Mouse (Mus musculus): ENCODE measurements at regions not wholly inside any gene's neighbourhood (a gene's known extent, or its start where the extent isn't known, plus 50 kb on each side); places are given as distances from the start of the nearest gene placed in this dataset.

- DNase-seq (ENCODE audit: low spot score) (no peak), ATAC-seq (replicated peaks; ENCODE audit: low FRiP score, low TSS enrichment, low read depth) (no peak)
- Histone ChIP-seq H3K9ac (ENCODE audit: low read length) (no peak overlapping the region), H3K9me3 (ENCODE audit: control insufficient read depth, low read length) (no peaks in the 10 kb centered on the region), H3K27me3 (replicated peaks; ENCODE audit: control insufficient read depth, insufficient read depth, low read length) (no peaks in the 10 kb centered on the region), H3K4me1 (replicated peaks; ENCODE audit: control insufficient read depth, insufficient read depth, low read length) (no peaks in the 10 kb centered on the region), H3K4me3 (ENCODE audit: low read depth, low read length) (no peak overlapping the region), H3K36me3 (ENCODE audit: control insufficient read depth, insufficient read depth, low read length) (no peaks in the 10 kb centered on the region), H3K27ac (ENCODE audit: low read depth) (no peak overlapping the region), H3K4me2 (ENCODE audit: low read length) (no peak overlapping the region)
- WGBS, result 79% methylated on average over 9 of the region's 9 CpGs
These were observed 146.4 kb downstream of the Fndc1 start for GRCm38 (mm10) chr17:7680658-7681057.

GRCm38 (mm10) chr17:7679786-7680185 lies 147.3 kb downstream of the Fndc1 start:
- Histone ChIP-seq H3K9ac (ENCODE audit: low read length) (no peak overlapping the region), H3K4me3 (ENCODE audit: low read depth, low read length) (no peak overlapping the region), H3K4me2 (ENCODE audit: low read length) (no peak overlapping the region), H3K4me1 (replicated peaks; ENCODE audit: control insufficient read depth, insufficient read depth, low read length) (no peaks in the 10 kb centered on the region), H3K27ac (ENCODE audit: low read depth) (no peak overlapping the region), H3K27me3 (replicated peaks; ENCODE audit: control insufficient read depth, insufficient read depth, low read length) (no peaks in the 10 kb centered on the region), H3K36me3 (ENCODE audit: control insufficient read depth, insufficient read depth, low read length) (no peaks in the 10 kb centered on the region), H3K9me3 (ENCODE audit: control insufficient read depth, low read length) (no peaks in the 10 kb centered on the region)
- ATAC-seq (replicated peaks; ENCODE audit: low FRiP score, low TSS enrichment, low read depth), result no peak
- DNase-seq (ENCODE audit: low spot score), result no peak

- H3K36me3 ChIP-seq (ENCODE audit: control insufficient read depth, insufficient read depth, low read length), result no peaks in the 10 kb centered on the region
- H3K4me2 ChIP-seq (ENCODE audit: low read length), result no peak overlapping the region
- H3K27me3 ChIP-seq (replicated peaks; ENCODE audit: control insufficient read depth, insufficient read depth, low read length), result no peaks in the 10 kb centered on the region
- WGBS, result 68% methylated on average over 9 of the region's 9 CpGs
- H3K9ac ChIP-seq (ENCODE audit: low read length), result no peak overlapping the region
- no peak for DNase-seq (ENCODE audit: low spot score)
- no peak overlapping the region for H3K4me3 ChIP-seq (ENCODE audit: low read depth, low read length)
- no peak overlapping the region for H3K27ac ChIP-seq (ENCODE audit: low read depth)
- no peaks in the 10 kb centered on the region for H3K4me1 ChIP-seq (replicated peaks; ENCODE audit: control insufficient read depth, insufficient read depth, low read length)
- H3K9me3 ChIP-seq (ENCODE audit: control insufficient read depth, low read length), result no peaks in the 10 kb centered on the region
- ATAC-seq (replicated peaks; ENCODE audit: low FRiP score, low TSS enrichment, low read depth), result no peak
These were observed 148.2 kb downstream of the Fndc1 start for GRCm38 (mm10) chr17:7678898-7679297.

DNA sequence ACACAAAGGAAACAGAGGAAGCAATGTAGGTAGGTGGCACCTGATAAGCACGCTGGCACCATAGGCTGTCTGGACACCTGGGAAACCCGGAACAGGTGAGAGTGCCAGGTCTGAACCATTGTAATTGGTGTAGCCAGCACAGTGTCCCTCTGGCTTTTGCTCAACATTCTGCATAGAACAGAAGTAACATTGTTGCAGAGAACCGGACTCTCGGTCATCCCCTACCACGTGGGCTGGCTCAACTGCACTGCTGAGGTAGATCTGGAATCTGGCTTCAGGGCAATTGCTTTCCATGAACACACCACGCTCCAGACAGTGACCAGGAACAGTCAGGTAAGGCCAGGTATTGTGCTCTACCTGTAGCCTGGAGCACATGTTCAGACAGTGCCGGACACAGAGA lies 149.3 kb downstream of the Fndc1 start:
- ATAC-seq (replicated peaks; ENCODE audit: low FRiP score, low TSS enrichment, low read depth), result no peak
- 90% methylated on average over 7 of the region's 7 CpGs for WGBS

DNA sequence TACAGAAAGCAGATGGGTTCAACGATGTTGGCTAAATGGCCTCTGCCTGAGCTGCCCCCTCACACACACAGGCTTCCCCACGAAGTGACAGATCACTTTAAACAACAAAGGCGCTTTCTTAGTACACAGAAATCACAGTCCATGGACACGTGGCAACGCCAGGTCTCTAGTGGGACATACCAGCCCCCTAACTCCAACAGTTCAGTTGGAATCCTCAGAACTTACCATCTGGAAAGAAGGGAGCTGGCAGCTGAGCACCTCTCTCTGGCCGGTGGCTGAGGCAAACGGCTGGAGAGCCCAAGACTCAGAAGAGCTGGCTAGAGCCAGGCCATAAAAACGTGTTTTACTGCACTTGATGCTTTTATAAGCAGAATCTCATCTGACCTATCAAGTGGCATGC lies 149.8 kb downstream of the Fndc1 start:
- ATAC-seq (replicated peaks; ENCODE audit: low FRiP score, low TSS enrichment, low read depth) (no peak), DNase-seq (ENCODE audit: low spot score) (no peak)
- 62% methylated on average over 8 of the region's 8 CpGs for WGBS
- Histone ChIP-seq H3K27ac (ENCODE audit: low read depth) (no peak overlapping the region), H3K9ac (ENCODE audit: low read length) (no peak overlapping the region), H3K4me1 (replicated peaks; ENCODE audit: control insufficient read depth, insufficient read depth, low read length) (no peaks in the 10 kb centered on the region), H3K4me2 (ENCODE audit: low read length) (no peak overlapping the region), H3K4me3 (ENCODE audit: low read depth, low read length) (no peak overlapping the region), H3K27me3 (replicated peaks; ENCODE audit: control insufficient read depth, insufficient read depth, low read length) (no peaks in the 10 kb centered on the region), H3K9me3 (ENCODE audit: control insufficient read depth, low read length) (no peaks in the 10 kb centered on the region), H3K36me3 (ENCODE audit: control insufficient read depth, insufficient read depth, low read length) (no peaks in the 10 kb centered on the region)

More for the DNA sequence above, 149.3 kb downstream of the Fndc1 start:
- Histone ChIP-seq H3K27ac (ENCODE audit: low read depth) (no peak overlapping the region), H3K4me1 (replicated peaks; ENCODE audit: control insufficient read depth, insufficient read depth, low read length) (no peaks in the 10 kb centered on the region), H3K9me3 (ENCODE audit: control insufficient read depth, low read length) (no peaks in the 10 kb centered on the region), H3K4me2 (ENCODE audit: low read length) (no peak overlapping the region), H3K4me3 (ENCODE audit: low read depth, low read length) (no peak overlapping the region), H3K9ac (ENCODE audit: low read length) (no peak overlapping the region), H3K27me3 (replicated peaks; ENCODE audit: control insufficient read depth, insufficient read depth, low read length) (no peaks in the 10 kb centered on the region), H3K36me3 (ENCODE audit: control insufficient read depth, insufficient read depth, low read length) (no peaks in the 10 kb centered on the region)
- DNase-seq (ENCODE audit: low spot score), result no peak

- H3K4me3 ChIP-seq (ENCODE audit: low read depth, low read length), result no peak overlapping the region
- H3K27me3 ChIP-seq (replicated peaks; ENCODE audit: control insufficient read depth, insufficient read depth, low read length), result no peaks in the 10 kb centered on the region
- no peak overlapping the region for H3K4me2 ChIP-seq (ENCODE audit: low read length)
- no peak overlapping the region for H3K27ac ChIP-seq (ENCODE audit: low read depth)
- 84% methylated on average over 2 of the region's 2 CpGs for WGBS
- DNase-seq (ENCODE audit: low spot score) (no peak), ATAC-seq (replicated peaks; ENCODE audit: low FRiP score, low TSS enrichment, low read depth) (no peak)
- H3K4me1 ChIP-seq (replicated peaks; ENCODE audit: control insufficient read depth, insufficient read depth, low read length), result no peaks in the 10 kb centered on the region
- no peak overlapping the region for H3K9ac ChIP-seq (ENCODE audit: low read length)
- no peaks in the 10 kb centered on the region for H3K36me3 ChIP-seq (ENCODE audit: control insufficient read depth, insufficient read depth, low read length)
- H3K9me3 ChIP-seq (ENCODE audit: control insufficient read depth, low read length), result no peaks in the 10 kb centered on the region
These were observed 150.3 kb downstream of the Fndc1 start for GRCm38 (mm10) chr17:7676776-7677175.

DNA sequence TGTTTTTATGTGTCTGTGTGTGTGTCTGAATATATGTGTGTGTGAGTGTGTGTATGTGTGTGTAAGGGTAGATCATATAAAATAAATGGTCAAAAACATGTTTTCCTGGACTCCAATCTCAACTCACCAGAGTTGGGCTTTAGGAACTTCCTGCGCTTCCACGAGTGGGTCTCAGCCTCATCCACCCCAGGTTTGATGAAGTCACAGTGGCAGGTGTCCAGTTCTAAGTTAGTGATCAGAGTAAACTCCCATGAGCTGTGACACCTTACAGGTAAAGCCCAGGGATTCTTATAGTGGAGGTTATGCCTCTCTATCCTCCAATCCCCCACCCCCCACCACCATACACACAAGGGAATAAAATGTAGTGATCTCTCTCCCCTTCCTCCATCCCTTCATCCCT lies 152.6 kb downstream of the Fndc1 start:
- 89% methylated on average over 2 of the region's 2 CpGs for WGBS
- H3K4me1 ChIP-seq (replicated peaks; ENCODE audit: control insufficient read depth, insufficient read depth, low read length), result no peaks in the 10 kb centered on the region
- H3K36me3 ChIP-seq (ENCODE audit: control insufficient read depth, insufficient read depth, low read length), result no peaks in the 10 kb centered on the region
- no peak overlapping the region for H3K4me2 ChIP-seq (ENCODE audit: low read length)
- H3K9ac ChIP-seq (ENCODE audit: low read length), result no peak overlapping the region
- ATAC-seq (replicated peaks; ENCODE audit: low FRiP score, low TSS enrichment, low read depth) (no peak), DNase-seq (ENCODE audit: low spot score) (no peak)
- no peaks in the 10 kb centered on the region for H3K27me3 ChIP-seq (replicated peaks; ENCODE audit: control insufficient read depth, insufficient read depth, low read length)
- H3K9me3 ChIP-seq (ENCODE audit: control insufficient read depth, low read length), result no peaks in the 10 kb centered on the region
- no peak overlapping the region for H3K4me3 ChIP-seq (ENCODE audit: low read depth, low read length)
- no peak overlapping the region for H3K27ac ChIP-seq (ENCODE audit: low read depth)

- no peak overlapping the region for H3K27ac ChIP-seq (ENCODE audit: low read depth)
- ATAC-seq (replicated peaks; ENCODE audit: low FRiP score, low TSS enrichment, low read depth) (no peak), DNase-seq (ENCODE audit: low spot score) (no peak)
- no peak overlapping the region for H3K4me3 ChIP-seq (ENCODE audit: low read depth, low read length)
- no peaks in the 10 kb centered on the region for H3K27me3 ChIP-seq (replicated peaks; ENCODE audit: control insufficient read depth, insufficient read depth, low read length)
- H3K4me1 ChIP-seq (replicated peaks; ENCODE audit: control insufficient read depth, insufficient read depth, low read length), result no peaks in the 10 kb centered on the region
- H3K36me3 ChIP-seq (ENCODE audit: control insufficient read depth, insufficient read depth, low read length), result no peaks in the 10 kb centered on the region
- WGBS, result 59% methylated on average over 3 of the region's 3 CpGs
- no peaks in the 10 kb centered on the region for H3K9me3 ChIP-seq (ENCODE audit: control insufficient read depth, low read length)
- H3K4me2 ChIP-seq (ENCODE audit: low read length), result no peak overlapping the region
- H3K9ac ChIP-seq (ENCODE audit: low read length), result no peak overlapping the region
These were observed 159.3 kb downstream of the Fndc1 start for GRCm38 (mm10) chr17:7667826-7668225.

DNA sequence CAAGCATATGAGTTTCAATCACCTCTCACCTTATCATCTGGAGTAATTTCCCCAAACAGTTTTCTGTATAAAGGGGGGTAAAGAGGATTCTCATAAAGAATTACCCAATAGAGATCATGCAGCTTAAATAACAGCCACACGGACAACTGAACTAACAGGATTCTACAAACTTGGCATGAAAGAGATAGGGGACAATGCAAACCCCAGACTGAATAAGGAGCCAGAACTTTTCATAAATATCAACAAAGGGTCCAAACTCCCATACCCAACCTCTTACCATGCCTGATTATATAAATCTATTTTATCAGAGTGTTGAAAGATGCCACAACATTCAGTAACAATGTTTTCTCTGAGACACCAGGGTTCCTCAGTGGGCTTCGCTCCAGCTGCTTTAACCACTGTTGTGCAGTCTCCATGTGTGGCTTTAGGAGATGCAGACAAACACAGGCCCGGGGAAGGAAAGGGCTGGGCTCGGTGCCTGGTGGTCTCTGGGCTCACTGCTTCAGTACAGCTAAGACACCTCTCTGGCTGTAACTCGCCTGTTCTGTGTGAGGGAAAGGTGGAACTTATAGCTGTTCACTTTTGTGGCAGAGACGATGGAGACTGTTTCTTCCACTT lies 160.2 kb downstream of the Fndc1 start:
- no peak for DNase-seq (ENCODE audit: low spot score)
- Histone ChIP-seq H3K27ac (ENCODE audit: low read depth) (no peak overlapping the region), H3K4me1 (replicated peaks; ENCODE audit: control insufficient read depth, insufficient read depth, low read length) (no peaks in the 10 kb centered on the region), H3K27me3 (replicated peaks; ENCODE audit: control insufficient read depth, insufficient read depth, low read length) (no peaks in the 10 kb centered on the region), H3K9me3 (ENCODE audit: control insufficient read depth, low read length) (no peaks in the 10 kb centered on the region), H3K9ac (ENCODE audit: low read length) (no peak overlapping the region), H3K36me3 (ENCODE audit: control insufficient read depth, insufficient read depth, low read length) (no peaks in the 10 kb centered on the region), H3K4me3 (ENCODE audit: low read depth, low read length) (no peak overlapping the region), H3K4me2 (ENCODE audit: low read length) (no peak overlapping the region)
- no peak for ATAC-seq (replicated peaks; ENCODE audit: low FRiP score, low TSS enrichment, low read depth)
- 73% methylated on average over 6 of the region's 6 CpGs for WGBS

All from intestine, embryonic 14.5 days (tissue).